Mouse (Mus musculus) MEL (cell line): Measurements from ENCODE around the gene Mtmr4. TPM values are rescaled to one million over a fixed set of nuclear protein-coding genes. Genes with fewer than 3 reads are reported as not detected.

Experiments used
- DNase-seq: peaks from one replicate; pipeline ENCODE4 v3.0.0; 2011; ENCODE audit warnings: low read depth, low spot score
- H3K27ac ChIP-seq: 2 replicates; pipeline ENCODE4 v1.5.1; 2012; ENCODE audit warnings: low read depth, mild to moderate bottlenecking, control low read depth, low read length, moderate library complexity; ENCODE audit not compliant: control insufficient read depth
- H3K27me3 ChIP-seq, 2 experiments: fragments of 150-350 bp in 1 of 2; sonication (generic) in 1 of 2; 2 replicates each; pipeline ENCODE4 v1.6.1; 2012; ENCODE audit warnings: low read length in 2 of 2, mild to moderate bottlenecking in 2 of 2, improper control_type of control experiment in 1 of 2, moderate library complexity in 1 of 2; ENCODE audit not compliant: insufficient read depth in 2 of 2, control insufficient read depth in 1 of 2
- H3K36me3 ChIP-seq, 2 experiments: 2 replicates each; pipeline ENCODE4 v1.6.1; 2012 to 2014; ENCODE audit warnings: low read length in 2 of 2, improper control_type of control experiment in 1 of 2, inconsistent platforms in 1 of 2, mild to moderate bottlenecking in 1 of 2; ENCODE audit not compliant: insufficient read depth in 2 of 2, control insufficient read depth in 1 of 2
- H3K4me1 ChIP-seq, 2 experiments: fragments of 150-350 bp in 1 of 2; sonication (generic) in 1 of 2; 2 replicates each; pipeline ENCODE4 v1.6.1; 2012; ENCODE audit warnings: low read length in 2 of 2, improper control_type of control experiment in 1 of 2, mild to moderate bottlenecking in 1 of 2; ENCODE audit not compliant: insufficient read depth in 2 of 2, control insufficient read depth in 1 of 2
- H3K4me3 ChIP-seq, 2 experiments: fragments of 150-350 bp in 1 of 2; sonication (generic) in 1 of 2; 2 replicates each; pipeline ENCODE4 v1.5.1; 2012; ENCODE audit warnings: low read depth in 2 of 2, low read length in 2 of 2, mild to moderate bottlenecking in 2 of 2, moderate library complexity in 2 of 2, control low read depth in 1 of 2, improper control_type of control experiment in 1 of 2; ENCODE audit not compliant: control insufficient read depth in 1 of 2, insufficient read depth in 1 of 2
- H3K79me2 ChIP-seq: 2 replicates; pipeline ENCODE4 v1.6.1; 2012; ENCODE audit warnings: mild to moderate bottlenecking, low read length, moderate library complexity; ENCODE audit not compliant: control insufficient read depth, poor library complexity, insufficient read depth
- H3K9ac ChIP-seq: 2 replicates; pipeline ENCODE4 v1.6.1; 2012; ENCODE audit warnings: low read depth, mild to moderate bottlenecking, control low read depth, low read length, moderate library complexity; ENCODE audit not compliant: control insufficient read depth, poor library complexity, severe bottlenecking
- H3K9me3 ChIP-seq: fragments of 150-350 bp; sonication (generic); replicated peaks from 2 replicates; pipeline ENCODE4 v1.6.1; 2012; ENCODE audit warnings: mild to moderate bottlenecking, low read length, improper control_type of control experiment, moderate library complexity; ENCODE audit not compliant: insufficient read depth
- E2F4 ChIP-seq: IDR thresholded peaks from 2 replicates; pipeline ENCODE4 v1.6.1; 2011; ENCODE audit warnings: low read depth, low read length, improper control_type of control experiment, borderline replicate concordance
- ELF1 ChIP-seq: IDR thresholded peaks from 2 replicates; pipeline ENCODE4 v1.6.1; 2014; ENCODE audit warnings: low read depth, mild to moderate bottlenecking, inconsistent platforms, low read length, improper control_type of control experiment, moderate library complexity
- EP300 ChIP-seq, 2 experiments: IDR thresholded peaks; 2 replicates each; pipeline ENCODE4 v1.6.1; 2011; ENCODE audit warnings: improper control_type of control experiment in 2 of 2, low read length in 2 of 2, low read depth in 1 of 2, mild to moderate bottlenecking in 1 of 2
- ETS1 ChIP-seq: IDR thresholded peaks from 2 replicates; pipeline ENCODE4 v1.6.1; 2012; ENCODE audit warnings: low read depth, mild to moderate bottlenecking, inconsistent platforms, low read length, improper control_type of control experiment, moderate library complexity
- GATA1 ChIP-seq: IDR thresholded peaks from 2 replicates; pipeline ENCODE4 v1.6.1; 2011; ENCODE audit warnings: low read depth, low read length, improper control_type of control experiment
- HCFC1 ChIP-seq: IDR thresholded peaks from 2 replicates; pipeline ENCODE4 v1.6.1; 2012; ENCODE audit warnings: low read depth, mild to moderate bottlenecking, inconsistent platforms, low read length, improper control_type of control experiment, moderate library complexity
- MYB ChIP-seq: IDR thresholded peaks from 2 replicates; pipeline ENCODE4 v1.6.1; 2011; ENCODE audit warnings: mild to moderate bottlenecking, low read depth, low read length, improper control_type of control experiment
- NELFE ChIP-seq: IDR thresholded peaks from 2 replicates; pipeline ENCODE4 v1.6.1; 2011; ENCODE audit warnings: low read depth, low read length, improper control_type of control experiment
- POLR2A ChIP-seq, 2 experiments: IDR thresholded peaks; 2 replicates each; pipeline ENCODE4 v1.6.1; 2011 to 2012; ENCODE audit warnings: low read length in 2 of 2, mild to moderate bottlenecking in 2 of 2, control low read depth in 1 of 2, improper control_type of control experiment in 1 of 2, low read depth in 1 of 2, moderate library complexity in 1 of 2; ENCODE audit not compliant: control insufficient read depth in 1 of 2, insufficient read depth in 1 of 2, poor library complexity in 1 of 2
- RAD21 ChIP-seq: IDR thresholded peaks from 2 replicates; pipeline ENCODE4 v1.6.1; 2011; ENCODE audit warnings: mild to moderate bottlenecking, low read depth, low read length, improper control_type of control experiment
- RCOR1 ChIP-seq: IDR thresholded peaks from 2 replicates; pipeline ENCODE4 v1.6.1; 2012; ENCODE audit warnings: low read depth, mild to moderate bottlenecking, inconsistent platforms, low read length, improper control_type of control experiment
- SIN3A ChIP-seq: IDR thresholded peaks from 2 replicates; pipeline ENCODE4 v1.6.1; 2012; ENCODE audit warnings: low read length, improper control_type of control experiment, inconsistent platforms
- TBP ChIP-seq: IDR thresholded peaks from 2 replicates; pipeline ENCODE4 v1.8.0; 2011; ENCODE audit warnings: low read depth, low read length, improper control_type of control experiment
- TCF12 ChIP-seq: IDR thresholded peaks from 2 replicates; pipeline ENCODE4 v1.6.1; 2014; ENCODE audit warnings: low read depth, mild to moderate bottlenecking, inconsistent platforms, low read length, improper control_type of control experiment, moderate library complexity
- ZNF384 ChIP-seq: IDR thresholded peaks from 2 replicates; pipeline ENCODE4 v1.6.1; 2012; ENCODE audit warnings: low read depth, mild to moderate bottlenecking, inconsistent platforms, low read length, improper control_type of control experiment
- polyA plus RNA-seq, 2 experiments: library from polyadenylated mRNA; stranded (reverse) in 1 of 2; unstranded in 1 of 2; fragments of >175 nt in 1 of 2; fragments of >200 nt in 1 of 2; gene quantifications; 2 replicates each; pipeline versions ENCODE4 v1.2.1 to v1.2.4; 2012; ENCODE audit warnings: low replicate concordance in 2 of 2, low read depth in 1 of 2; ENCODE audit not compliant: insufficient read length in 2 of 2, insufficient read depth in 1 of 2, missing spikeins in 1 of 2
- total RNA-seq: library from RNA; depleted of rRNA; stranded (reverse); fragments of 300-350 nt; gene quantifications from 2 replicates; pipeline ENCODE4 v1.2.3, GENCODE M21; 2012

The Mtmr4 gene
- total and polyA plus RNA-seq, 3 experiments, result 25.9 to 32.4 TPM; not detected in 1

DNA sequence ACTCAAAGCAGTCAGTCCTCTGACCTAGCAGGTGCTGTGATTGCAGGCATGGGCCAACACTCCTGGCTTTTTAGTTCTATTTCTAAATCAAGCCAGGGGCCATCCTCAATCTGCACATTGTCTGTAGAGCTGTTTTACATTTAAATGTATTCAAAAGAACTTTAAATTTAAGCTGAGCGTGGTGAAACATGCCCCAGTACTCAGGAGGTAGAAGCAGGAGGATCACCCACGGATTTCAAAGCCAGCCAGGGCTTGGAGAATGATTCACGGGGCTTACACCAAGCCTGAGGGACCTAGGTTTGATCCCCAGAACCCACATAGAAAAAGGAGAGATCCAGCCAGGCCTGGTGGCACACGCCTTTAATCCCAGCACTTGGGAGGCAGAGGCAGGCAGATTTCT is 38.6 kb upstream of the Mtmr4 start:
- Histone ChIP-seq H3K9me3 (no peaks in the 10 kb centered on the region), H3K4me3 (no peak overlapping the region), H3K27ac (no peak overlapping the region)
- DNase-seq, result no peak
- TF ChIP-seq HCFC1 (no peak), ELF1 (no peak), ZNF384 (no peak), NELFE (no peak), RAD21 (no peak), SIN3A (no peak)
- TF ChIP-seq, all 39 proteins: peak for 0
- H3K27me3 ChIP-seq, result peaks cover 5 to 22% of the 10 kb centered on the region in 2 experiments; a peak in 3 of 4 replicates
- H3K36me3 ChIP-seq, result peaks cover 0 to 9% of the 10 kb centered on the region in 2 experiments; a peak in 2 of 4 replicates
- H3K79me2 ChIP-seq, result no peaks in the 10 kb centered on the region
- no peak overlapping the region for H3K9ac ChIP-seq
- H3K4me1 ChIP-seq, result peaks cover 6 to 9% of the 10 kb centered on the region in 2 experiments

DNA sequence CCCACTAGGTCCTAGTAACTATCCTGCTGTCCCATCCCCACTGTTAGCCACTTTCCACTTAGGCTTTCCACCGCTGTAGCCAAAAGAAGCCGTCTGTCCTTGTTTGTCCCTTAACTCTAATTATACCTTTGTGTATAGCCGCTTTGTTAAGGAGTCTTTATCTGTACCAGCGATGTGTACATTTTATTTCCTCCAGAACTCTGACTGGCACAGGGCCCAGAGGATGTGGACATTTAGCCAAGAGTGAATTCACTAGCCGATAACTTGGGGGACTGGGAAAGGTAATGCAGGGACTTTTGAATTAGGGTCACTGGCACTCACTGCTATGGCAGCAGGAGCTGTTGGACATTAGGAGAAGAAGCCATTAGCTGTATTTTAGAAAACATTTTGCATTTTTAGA is 37.6 kb upstream of the Mtmr4 start:
- Histone ChIP-seq H3K79me2 (no peaks in the 10 kb centered on the region), H3K9me3 (no peaks in the 10 kb centered on the region), H3K27ac (no peak overlapping the region), H3K9ac (no peak overlapping the region), H3K4me3 (no peak overlapping the region), H3K4me1 (peaks cover 6 to 9% of the 10 kb centered on the region in 2 experiments), H3K27me3 (peaks cover 2 to 15% of the 10 kb centered on the region in 2 experiments; a peak in 3 of 4 replicates), H3K36me3 (peaks cover 0 to 9% of the 10 kb centered on the region in 2 experiments; a peak in 2 of 4 replicates)
- TF ChIP-seq RCOR1, result no peak
- TF ChIP-seq TCF12, result peak; percentile 60; the same call in 1 of the 2 replicates
- peak; percentile 67 to 69 for TF ChIP-seq EP300 (IDR thresholded peaks at IDR 0.05; ENCODE audit: low read depth in 1 of 2, low read length in 2 of 2)
- peak; percentile 46; the same call in 1 of the 2 replicates for TF ChIP-seq ETS1
- peak; percentile 74 for TF ChIP-seq GATA1
- TF ChIP-seq MYB, result no peak
- TF ChIP-seq E2F4, result no peak
- TF ChIP-seq ELF1, result no peak
- 0 out of 2 replicates have a peak, but pooled peaks have one; percentile 41 for TF ChIP-seq TBP
- peak; percentile 73 for DNase-seq

DNA sequence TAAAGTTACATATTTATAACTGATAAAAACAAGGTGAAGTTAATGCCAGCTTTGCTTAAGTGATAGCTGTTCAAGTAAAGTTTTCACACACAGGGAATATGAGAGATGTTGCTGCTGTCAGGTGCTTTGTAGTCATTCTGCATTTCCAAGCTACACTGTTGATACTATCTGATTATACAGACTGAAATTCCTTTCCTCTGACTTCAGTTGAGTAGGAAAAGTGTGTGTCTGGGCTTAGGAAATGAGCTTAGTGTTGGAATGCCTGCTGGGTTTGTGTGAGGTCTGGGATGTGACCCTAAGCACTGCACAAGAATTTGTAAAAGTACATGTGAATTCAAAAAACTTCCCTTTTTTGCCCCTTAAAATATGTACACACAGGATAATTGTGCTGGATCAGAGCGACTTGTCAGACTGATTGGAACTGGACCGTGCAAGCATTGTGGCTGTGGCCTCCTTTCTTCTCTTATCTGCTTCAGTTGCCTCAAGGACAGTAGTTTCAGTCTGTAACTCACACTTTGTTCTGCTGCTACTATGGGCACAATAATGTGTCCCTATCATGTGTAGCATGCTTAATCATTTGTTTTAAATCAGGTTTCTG is 36.8 kb upstream of the Mtmr4 start:
- H3K4me3 ChIP-seq, result no peak overlapping the region
- H3K79me2 ChIP-seq, result no peaks in the 10 kb centered on the region

More for the DNA sequence above, 36.8 kb upstream of the Mtmr4 start:
- DNase-seq, result peak; percentile 29
- Histone ChIP-seq H3K9ac (no peak overlapping the region), H3K9me3 (no peaks in the 10 kb centered on the region), H3K36me3 (peaks cover 0 to 9% of the 10 kb centered on the region in 2 experiments; a peak in 2 of 4 replicates), H3K4me1 (peaks cover 6 to 9% of the 10 kb centered on the region in 2 experiments), H3K27ac (no peak overlapping the region), H3K27me3 (peaks cover 0 to 10% of the 10 kb centered on the region in 2 experiments; a peak in 3 of 4 replicates)
- TF ChIP-seq POLR2A (IDR thresholded peaks at IDR 0.05; ENCODE audit: control insufficient read depth in 1 of 2, insufficient read depth in 1 of 2, low read depth in 1 of 2, low read length in 2 of 2, poor library complexity in 1 of 2), result no peak
- TF ChIP-seq TCF12, result no peak
